Mouse (Mus musculus): Measurements from ENCODE around the gene Orc4. TPM values are rescaled to one million over a fixed set of nuclear protein-coding genes. Genes with fewer than 3 reads are reported as not detected.

Orc4 gene
- polyA plus RNA-seq (2014; fragmentation: Nextera tagmentation; extraction: Ambion mirVana): 96.6 and 110 TPM in 2 replicates

- Histone ChIP-seq H3K36me3 (ENCODE audit: control insufficient read depth, insufficient read depth, low read length) (no peaks in the 10 kb centered on the region), H3K9ac (ENCODE audit: low read depth, low read length) (peak within 1 kb of the TSS; percentile 91), H3K9me3 (replicated peaks; ENCODE audit: control insufficient read depth, low read length) (no peaks in the 10 kb centered on the region), H3K27me3 (ENCODE audit: control insufficient read depth, insufficient read depth, low read length) (no peaks in the 10 kb centered on the region), H3K27ac (ENCODE audit: low read depth, low read length) (peak within 1 kb of the TSS; percentile 95), H3K4me3 (ENCODE audit: low read depth, low read length) (peak within 1 kb of the TSS; percentile 71), H3K4me1 (ENCODE audit: control insufficient read depth, insufficient read depth, low read length) (peaks cover 3% of the 10 kb centered on the region), H3K4me2 (peak within 1 kb of the TSS; percentile 73)
- WGBS (ENCODE audit: insufficient replicate concordance): 0% methylated on average over 1 of the region's 2 CpGs
- ATAC-seq (replicated peaks; ENCODE audit: insufficient number of reproducible peaks, low FRiP score, low TSS enrichment): no peak
Measured at GRCm38 (mm10) chr2:48950252-48950315, at the start of gene Orc4. Orc4 (minus strand) TSS chr2:48950277.

GRCm38 (mm10) chr2:48990322-48990721 lies 40.2 kb upstream of the Orc4 start:
- H3K27ac ChIP-seq (ENCODE audit: low read depth, low read length): no peak overlapping the region
- no peaks in the 10 kb centered on the region for H3K36me3 ChIP-seq (ENCODE audit: control insufficient read depth, insufficient read depth, low read length)
- no peaks in the 10 kb centered on the region for H3K9me3 ChIP-seq (replicated peaks; ENCODE audit: control insufficient read depth, low read length)
- no peak for ATAC-seq (replicated peaks; ENCODE audit: insufficient number of reproducible peaks, low FRiP score, low TSS enrichment)
- 89% methylated on average over 3 of the region's 3 CpGs for WGBS (ENCODE audit: insufficient replicate concordance)
- H3K27me3 ChIP-seq (ENCODE audit: control insufficient read depth, insufficient read depth, low read length): no peaks in the 10 kb centered on the region
- H3K9ac ChIP-seq (ENCODE audit: low read depth, low read length): no peak overlapping the region
- no peak overlapping the region for H3K4me3 ChIP-seq (ENCODE audit: low read depth, low read length)
- H3K4me1 ChIP-seq (ENCODE audit: control insufficient read depth, insufficient read depth, low read length): no peaks in the 10 kb centered on the region
- no peak overlapping the region for H3K4me2 ChIP-seq

- WGBS (ENCODE audit: insufficient replicate concordance): 54% methylated on average over 3 of the region's 3 CpGs
Measured at GRCm38 (mm10) chr2:48978920-48979319, 28.8 kb upstream of the Orc4 start.

GRCm38 (mm10) chr2:48956591-48956990 lies 6.5 kb upstream of the Orc4 start:
- Histone ChIP-seq H3K4me2 (no peak overlapping the region), H3K9ac (ENCODE audit: low read depth, low read length) (no peak overlapping the region), H3K27me3 (ENCODE audit: control insufficient read depth, insufficient read depth, low read length) (no peaks in the 10 kb centered on the region), H3K4me3 (ENCODE audit: low read depth, low read length) (no peak overlapping the region), H3K4me1 (ENCODE audit: control insufficient read depth, insufficient read depth, low read length) (no peaks in the 10 kb centered on the region), H3K36me3 (ENCODE audit: control insufficient read depth, insufficient read depth, low read length) (no peaks in the 10 kb centered on the region), H3K9me3 (replicated peaks; ENCODE audit: control insufficient read depth, low read length) (no peaks in the 10 kb centered on the region), H3K27ac (ENCODE audit: low read depth, low read length) (no peak overlapping the region)
- no peak for ATAC-seq (replicated peaks; ENCODE audit: insufficient number of reproducible peaks, low FRiP score, low TSS enrichment)
- 70% methylated on average over 3 of the region's 3 CpGs for WGBS (ENCODE audit: insufficient replicate concordance)

More at GRCm38 (mm10) chr2:48978920-48979319, 28.8 kb upstream of the Orc4 start:
- no peaks in the 10 kb centered on the region for H3K36me3 ChIP-seq (ENCODE audit: control insufficient read depth, insufficient read depth, low read length)
- no peak overlapping the region for H3K27ac ChIP-seq (ENCODE audit: low read depth, low read length)
- ATAC-seq (replicated peaks; ENCODE audit: insufficient number of reproducible peaks, low FRiP score, low TSS enrichment): no peak
- H3K4me3 ChIP-seq (ENCODE audit: low read depth, low read length): no peak overlapping the region
- H3K27me3 ChIP-seq (ENCODE audit: control insufficient read depth, insufficient read depth, low read length): no peaks in the 10 kb centered on the region
- H3K9me3 ChIP-seq (replicated peaks; ENCODE audit: control insufficient read depth, low read length): no peaks in the 10 kb centered on the region
- H3K9ac ChIP-seq (ENCODE audit: low read depth, low read length): no peak overlapping the region
- H3K4me1 ChIP-seq (ENCODE audit: control insufficient read depth, insufficient read depth, low read length): no peaks in the 10 kb centered on the region
- H3K4me2 ChIP-seq: no peak overlapping the region

- no peak for ATAC-seq (replicated peaks; ENCODE audit: insufficient number of reproducible peaks, low FRiP score, low TSS enrichment)
- peak overlapping the region; percentile 91 for H3K9ac ChIP-seq (ENCODE audit: low read depth, low read length)
- H3K4me2 ChIP-seq: peak overlapping the region; percentile 73
- no peaks in the 10 kb centered on the region for H3K9me3 ChIP-seq (replicated peaks; ENCODE audit: control insufficient read depth, low read length)
- H3K36me3 ChIP-seq (ENCODE audit: control insufficient read depth, insufficient read depth, low read length): no peaks in the 10 kb centered on the region
- H3K27ac ChIP-seq (ENCODE audit: low read depth, low read length): peak overlapping the region; percentile 95
- H3K27me3 ChIP-seq (ENCODE audit: control insufficient read depth, insufficient read depth, low read length): no peaks in the 10 kb centered on the region
- peak overlapping the region; percentile 71 for H3K4me3 ChIP-seq (ENCODE audit: low read depth, low read length)
- 8% methylated on average over 5 of the region's 6 CpGs for WGBS (ENCODE audit: insufficient replicate concordance)
- H3K4me1 ChIP-seq (ENCODE audit: control insufficient read depth, insufficient read depth, low read length): peaks cover 3% of the 10 kb centered on the region
Measured at GRCm38 (mm10) chr2:48950316-48950880, 321 bp upstream of the Orc4 start.

GRCm38 (mm10) chr2:48949743-48950251 lies 280 bp downstream of the Orc4 start:
- Histone ChIP-seq H3K9me3 (replicated peaks; ENCODE audit: control insufficient read depth, low read length) (no peaks in the 10 kb centered on the region), H3K9ac (ENCODE audit: low read depth, low read length) (peak overlapping the region; percentile 91), H3K4me2 (peak overlapping the region; percentile 73), H3K27ac (ENCODE audit: low read depth, low read length) (peak overlapping the region; percentile 95), H3K4me3 (ENCODE audit: low read depth, low read length) (peak overlapping the region; percentile 71), H3K36me3 (ENCODE audit: control insufficient read depth, insufficient read depth, low read length) (no peaks in the 10 kb centered on the region), H3K4me1 (ENCODE audit: control insufficient read depth, insufficient read depth, low read length) (peaks cover 3% of the 10 kb centered on the region), H3K27me3 (ENCODE audit: control insufficient read depth, insufficient read depth, low read length) (no peaks in the 10 kb centered on the region)
- 0% methylated on average over 8 of the region's 9 CpGs for WGBS (ENCODE audit: insufficient replicate concordance)
- ATAC-seq (replicated peaks; ENCODE audit: insufficient number of reproducible peaks, low FRiP score, low TSS enrichment): peak; percentile 40

GRCm38 (mm10) chr2:48948841-48949584 lies 1.1 kb downstream of the Orc4 start, which contains the start of gene Mbd5:
Mbd5 (plus strand) TSS chr2:48949508.
- under 1% methylated on average over 49 of the region's 49 CpGs for WGBS (ENCODE audit: insufficient replicate concordance)
- Histone ChIP-seq H3K9ac (ENCODE audit: low read depth, low read length) (peak within 1 kb of the TSS; percentile 91), H3K36me3 (ENCODE audit: control insufficient read depth, insufficient read depth, low read length) (no peaks in the 10 kb centered on the region), H3K4me2 (peak within 1 kb of the TSS; percentile 75), H3K4me1 (ENCODE audit: control insufficient read depth, insufficient read depth, low read length) (peaks cover 3% of the 10 kb centered on the region), H3K9me3 (replicated peaks; ENCODE audit: control insufficient read depth, low read length) (no peaks in the 10 kb centered on the region), H3K27ac (ENCODE audit: low read depth, low read length) (peak within 1 kb of the TSS; percentile 95), H3K4me3 (ENCODE audit: low read depth, low read length) (peak within 1 kb of the TSS; percentile 71), H3K27me3 (ENCODE audit: control insufficient read depth, insufficient read depth, low read length) (no peaks in the 10 kb centered on the region)
- ATAC-seq (replicated peaks; ENCODE audit: insufficient number of reproducible peaks, low FRiP score, low TSS enrichment): peak; percentile 99

GRCm38 (mm10) chr2:48947761-48948160 lies 2.3 kb downstream of the Orc4 start:
- H3K27me3 ChIP-seq (ENCODE audit: control insufficient read depth, insufficient read depth, low read length): no peaks in the 10 kb centered on the region
- no peak overlapping the region for H3K9ac ChIP-seq (ENCODE audit: low read depth, low read length)
- H3K4me3 ChIP-seq (ENCODE audit: low read depth, low read length): peak overlapping the region; percentile 71
- no peaks in the 10 kb centered on the region for H3K9me3 ChIP-seq (replicated peaks; ENCODE audit: control insufficient read depth, low read length)
- peaks cover 3% of the 10 kb centered on the region for H3K4me1 ChIP-seq (ENCODE audit: control insufficient read depth, insufficient read depth, low read length)
- 77% methylated on average over 3 of the region's 3 CpGs for WGBS (ENCODE audit: insufficient replicate concordance)
- no peak overlapping the region for H3K27ac ChIP-seq (ENCODE audit: low read depth, low read length)
- H3K4me2 ChIP-seq: peak overlapping the region; percentile 75
- ATAC-seq (replicated peaks; ENCODE audit: insufficient number of reproducible peaks, low FRiP score, low TSS enrichment): no peak
- H3K36me3 ChIP-seq (ENCODE audit: control insufficient read depth, insufficient read depth, low read length): no peaks in the 10 kb centered on the region

GRCm38 (mm10) chr2:48935058-48935457 lies 15.0 kb downstream of the Orc4 start:
- H3K4me3 ChIP-seq (ENCODE audit: low read depth, low read length): no peak overlapping the region
- no peaks in the 10 kb centered on the region for H3K27me3 ChIP-seq (ENCODE audit: control insufficient read depth, insufficient read depth, low read length)
- H3K9me3 ChIP-seq (replicated peaks; ENCODE audit: control insufficient read depth, low read length): no peaks in the 10 kb centered on the region
- no peaks in the 10 kb centered on the region for H3K4me1 ChIP-seq (ENCODE audit: control insufficient read depth, insufficient read depth, low read length)
- H3K27ac ChIP-seq (ENCODE audit: low read depth, low read length): no peak overlapping the region
- H3K36me3 ChIP-seq (ENCODE audit: control insufficient read depth, insufficient read depth, low read length): 0 out of 2 replicates have a peak, but pooled peaks cover 4% of the 10 kb centered on the region
- no peak for ATAC-seq (replicated peaks; ENCODE audit: insufficient number of reproducible peaks, low FRiP score, low TSS enrichment)
- no peak overlapping the region for H3K4me2 ChIP-seq
- H3K9ac ChIP-seq (ENCODE audit: low read depth, low read length): no peak overlapping the region
- 83% methylated on average over 2 of the region's 2 CpGs for WGBS (ENCODE audit: insufficient replicate concordance)
